Mouse (Mus musculus): Measurements from ENCODE around the gene Efcab3. TPM values are rescaled to one million over a fixed set of nuclear protein-coding genes. Genes with fewer than 3 reads are reported as not detected.

Gene Efcab3
- total RNA-seq (2023), result not detected

DNA sequence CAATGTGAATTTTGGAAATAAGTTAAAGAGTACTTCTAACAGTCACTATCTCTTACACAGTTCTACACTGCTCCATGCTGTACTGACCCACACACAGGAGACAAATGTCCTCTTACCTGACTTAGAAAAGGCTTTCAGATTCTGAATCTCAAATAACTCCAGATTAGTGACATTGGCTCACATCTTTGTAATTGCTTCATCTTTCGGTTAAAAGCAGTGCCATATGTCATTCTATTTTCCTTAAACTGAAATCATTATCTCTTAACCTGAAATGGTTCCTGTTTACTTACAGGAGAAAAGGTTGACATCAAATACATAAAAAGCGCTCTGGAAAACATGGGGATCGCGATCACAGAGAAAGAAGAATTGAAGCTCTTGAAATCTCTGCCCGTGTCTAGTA lies at the start of gene Efcab3:
TSS of gene Efcab3 (plus strand) at position 301 of the 400 bp plus-strand sequence.

GRCm38 (mm10) chr11:105125735-105126519 lies 62.5 kb downstream of the Efcab3 start, which contains the start of gene Mettl2:
Gene Mettl2 (plus strand): TSS chr11:105126425.

GRCm38 (mm10) chr11:105146593-105146992 lies 83.2 kb downstream of the Efcab3 start, which contains the start of gene Gm10842:
Gene Gm10842 (plus strand): TSS chr11:105146893.

Other genes starting within 250 kb of the Efcab3 start
- gene Mettl2, start 62.8 kb downstream of the Efcab3 start, total RNA-seq (2023), result 10 to 100 TPM in 1 of 2 experiments, 1 to 10 TPM in 1; 9.5 to 10.2 TPM
- gene Gm10842, start 83.3 kb downstream of the Efcab3 start, total RNA-seq (2023), result not detected
- gene Tlk2, start 115.2 kb downstream of the Efcab3 start, total RNA-seq (2023), result 10 to 100 TPM; 42.1 to 42.9 TPM
- gene Mrc2, start 229.1 kb downstream of the Efcab3 start, total RNA-seq (2023), result under 1 TPM; 0.40 to 1.00 TPM